Mouse (Mus musculus) stomach, embryonic 15.5 days (tissue): ENCODE results near the gene Ccdc122. TPM values are rescaled to one million over a fixed set of nuclear protein-coding genes. Genes with fewer than 3 reads are reported as not detected.

Experiments used
- ATAC-seq: fragments of 200-750 bp; cut with Nextera tagmentation; 2 replicates; pipeline ENCODE4 v1.8.0; 2017; ENCODE audit warnings: low read depth, moderate number of reproducible peaks, moderate TSS enrichment; ENCODE audit not compliant: insufficient read depth, low FRiP score
- H3K27ac ChIP-seq: fragments of 300-500 bp; sonication (generic); 2 replicates; pipeline ENCODE4 v1.5.1; 2015; ENCODE audit warnings: mild to moderate bottlenecking, inconsistent platforms
- H3K27me3 ChIP-seq: fragments of 300-500 bp; sonication (generic); replicated peaks from 2 replicates; pipeline ENCODE4 v1.6.1; 2015; ENCODE audit warnings: inconsistent platforms
- H3K36me3 ChIP-seq: fragments of 300-500 bp; sonication (generic); 2 replicates; pipeline ENCODE4 v1.6.1; 2015; ENCODE audit warnings: inconsistent platforms
- H3K4me1 ChIP-seq: fragments of 300-500 bp; sonication (generic); 2 replicates; pipeline ENCODE4 v1.6.1; 2015; ENCODE audit warnings: inconsistent platforms
- H3K4me2 ChIP-seq: fragments of 300-500 bp; sonication (generic); 2 replicates; pipeline ENCODE4 v1.6.1; 2015; ENCODE audit warnings: mild to moderate bottlenecking, inconsistent platforms
- H3K4me3 ChIP-seq: fragments of 300-500 bp; sonication (generic); replicated peaks from 2 replicates; pipeline ENCODE4 v1.5.1; 2015; ENCODE audit warnings: inconsistent platforms
- H3K9ac ChIP-seq: fragments of 300-500 bp; sonication (generic); 2 replicates; pipeline ENCODE4 v1.6.1; 2015; ENCODE audit warnings: inconsistent platforms
- H3K9me3 ChIP-seq: fragments of 300-500 bp; sonication (generic); 2 replicates; pipeline ENCODE4 v1.6.1; 2016; ENCODE audit warnings: inconsistent platforms
- WGBS: fragments of 180-500 bp; shearing (Covaris S2); methylation state at CpG from one replicate; pipeline ENCODE4 v1.1.7; 2015; 5-methylcytosine and 5-hydroxymethylcytosine counted together
- polyA plus RNA-seq: library from polyadenylated mRNA; unstranded; fragments of >200 nt; fragmentation: Nextera tagmentation; extraction: Ambion mirVana; gene quantifications from 2 replicates; pipeline ENCODE4 v1.2.1, GENCODE M21; 2015

The Ccdc122 gene
- polyA plus RNA-seq, 1 experiment from 2014 or later: 3.7 TPM

DNA sequence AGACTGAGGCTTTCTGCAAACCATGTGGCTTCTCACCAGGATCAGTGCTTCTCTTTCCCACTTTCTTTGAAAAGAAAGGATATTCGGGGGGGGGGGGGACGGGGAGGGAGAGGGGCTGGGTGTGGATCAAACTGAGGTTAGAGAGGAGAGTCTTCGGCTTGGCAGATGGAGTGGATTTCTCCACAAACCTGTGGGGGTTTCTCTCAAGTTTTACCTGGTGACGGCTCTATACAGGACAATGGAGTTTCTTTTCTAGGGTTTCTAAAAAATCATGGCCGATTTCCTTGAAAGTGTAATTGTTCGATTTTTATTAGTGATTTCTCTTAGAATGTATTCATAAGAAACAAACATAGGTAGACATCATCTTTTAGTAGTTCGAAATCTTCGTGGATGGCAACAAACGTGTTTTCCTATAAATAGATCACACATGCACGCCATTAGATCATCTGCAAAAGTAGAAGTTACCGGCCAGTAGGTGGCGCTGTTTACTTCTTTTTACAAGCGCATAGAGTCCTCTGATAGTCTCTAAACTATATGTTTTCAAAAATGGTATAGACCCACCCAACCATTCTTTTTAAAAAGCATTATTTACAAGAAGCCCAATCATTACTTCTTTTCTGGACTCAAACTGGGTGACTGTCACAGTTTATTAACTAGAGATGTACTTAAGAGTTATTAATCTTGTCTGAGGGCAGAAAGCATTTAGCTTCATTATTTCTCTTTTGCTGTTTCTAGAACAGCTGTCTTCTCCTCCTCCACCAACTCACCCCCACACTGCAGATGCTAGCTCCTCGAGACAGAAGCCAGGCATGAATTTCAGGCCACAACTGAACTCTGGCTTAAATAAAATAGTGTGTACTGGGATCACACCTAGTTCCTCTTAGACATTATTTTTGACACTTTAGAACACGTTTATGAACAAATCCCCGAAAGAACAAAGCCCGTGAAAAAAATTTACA is 105.0 kb downstream of the Ccdc122 start:
- peak; percentile 65; the same call in 1 of the 2 replicates for ATAC-seq
- H3K9ac ChIP-seq: no peak overlapping the region
- H3K36me3 ChIP-seq: no peaks in the 10 kb centered on the region
- no peaks in the 10 kb centered on the region for H3K9me3 ChIP-seq
- H3K27ac ChIP-seq: no peak overlapping the region
- H3K4me1 ChIP-seq: no peaks in the 10 kb centered on the region
- H3K4me3 ChIP-seq: no peak overlapping the region
- no peak overlapping the region for H3K4me2 ChIP-seq
- 26% methylated on average over 17 of the region's 17 CpGs for WGBS
- H3K27me3 ChIP-seq: no peaks in the 10 kb centered on the region

DNA sequence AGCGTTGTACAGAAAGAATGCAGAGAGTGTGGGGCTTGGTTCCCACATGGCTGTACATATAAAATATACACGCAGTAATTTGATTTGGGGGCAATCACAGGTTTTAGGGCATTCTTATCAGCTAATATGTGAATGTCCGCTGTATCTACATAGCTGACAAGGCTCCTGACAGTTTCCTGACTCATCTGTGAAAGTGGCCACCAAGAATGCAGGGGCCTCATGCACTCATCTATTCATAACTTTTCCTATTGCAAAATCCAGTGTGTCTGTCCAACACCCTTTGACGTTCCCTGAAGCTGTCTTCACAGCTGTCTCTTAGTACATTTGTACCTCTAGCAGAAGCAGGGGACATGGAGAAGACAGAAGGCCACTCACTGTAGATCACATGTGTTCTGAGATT is 108.5 kb downstream of the Ccdc122 start:
- Histone ChIP-seq H3K9ac (no peak overlapping the region), H3K4me2 (no peak overlapping the region), H3K4me1 (no peaks in the 10 kb centered on the region), H3K27me3 (no peaks in the 10 kb centered on the region), H3K4me3 (no peak overlapping the region), H3K36me3 (no peaks in the 10 kb centered on the region), H3K27ac (no peak overlapping the region), H3K9me3 (no peaks in the 10 kb centered on the region)
- ATAC-seq: no peak
- 80% methylated on average over 4 of the region's 4 CpGs for WGBS

DNA sequence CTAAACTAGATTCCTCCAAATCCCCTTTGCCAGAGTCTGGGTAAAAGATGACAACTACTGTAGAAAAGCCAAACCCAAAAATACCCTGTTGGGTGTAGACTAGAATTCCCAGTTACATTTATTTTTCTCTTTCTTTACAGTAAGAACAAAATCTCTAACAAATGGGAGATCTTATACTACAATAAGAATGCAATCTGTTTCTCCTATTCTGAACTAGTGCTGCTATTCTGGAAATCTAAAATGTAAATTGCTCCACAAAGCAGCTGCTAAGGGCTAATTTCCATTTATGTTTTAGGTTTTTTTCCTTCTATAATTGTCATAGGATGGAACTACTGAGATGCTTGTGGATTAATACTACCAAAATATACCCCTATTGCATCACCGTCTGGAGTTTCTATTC is 111.1 kb downstream of the Ccdc122 start:
- 91% methylated on average over 1 of the region's 1 CpGs for WGBS
- no peak overlapping the region for H3K4me3 ChIP-seq
- no peak overlapping the region for H3K4me2 ChIP-seq
- no peak overlapping the region for H3K9ac ChIP-seq
- ATAC-seq: no peak
- no peaks in the 10 kb centered on the region for H3K36me3 ChIP-seq
- H3K4me1 ChIP-seq: no peaks in the 10 kb centered on the region
- no peaks in the 10 kb centered on the region for H3K27me3 ChIP-seq
- no peak overlapping the region for H3K27ac ChIP-seq
- H3K9me3 ChIP-seq: no peaks in the 10 kb centered on the region

DNA sequence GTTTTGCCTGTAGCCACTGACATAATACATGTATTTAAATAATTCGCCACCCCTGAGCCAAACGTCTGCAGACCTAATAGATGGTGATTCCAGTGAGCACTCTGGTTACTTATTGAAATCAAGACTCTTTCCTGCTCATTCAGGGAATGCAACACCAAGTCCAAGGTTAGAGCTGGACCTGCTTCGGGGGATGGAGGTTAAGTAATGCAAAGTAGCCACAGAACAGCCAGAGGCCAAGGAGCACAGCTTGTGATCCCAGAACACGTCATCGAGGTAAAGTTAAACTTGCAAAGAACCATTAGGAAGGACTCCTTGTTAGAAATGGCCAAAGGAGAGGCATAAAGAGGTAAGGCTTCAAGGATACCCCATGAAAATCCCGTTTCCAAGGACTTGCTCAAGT is 114.0 kb downstream of the Ccdc122 start:
- H3K9me3 ChIP-seq: no peaks in the 10 kb centered on the region
- WGBS: 79% methylated on average over 6 of the region's 6 CpGs
- peaks cover 3% of the 10 kb centered on the region; the same call in 1 of the 2 replicates for H3K27me3 ChIP-seq
- H3K27ac ChIP-seq: no peak overlapping the region
- H3K9ac ChIP-seq: no peak overlapping the region
- no peak overlapping the region for H3K4me2 ChIP-seq
- no peak for ATAC-seq
- H3K4me1 ChIP-seq: no peaks in the 10 kb centered on the region
- H3K4me3 ChIP-seq: no peak overlapping the region
- H3K36me3 ChIP-seq: no peaks in the 10 kb centered on the region

DNA sequence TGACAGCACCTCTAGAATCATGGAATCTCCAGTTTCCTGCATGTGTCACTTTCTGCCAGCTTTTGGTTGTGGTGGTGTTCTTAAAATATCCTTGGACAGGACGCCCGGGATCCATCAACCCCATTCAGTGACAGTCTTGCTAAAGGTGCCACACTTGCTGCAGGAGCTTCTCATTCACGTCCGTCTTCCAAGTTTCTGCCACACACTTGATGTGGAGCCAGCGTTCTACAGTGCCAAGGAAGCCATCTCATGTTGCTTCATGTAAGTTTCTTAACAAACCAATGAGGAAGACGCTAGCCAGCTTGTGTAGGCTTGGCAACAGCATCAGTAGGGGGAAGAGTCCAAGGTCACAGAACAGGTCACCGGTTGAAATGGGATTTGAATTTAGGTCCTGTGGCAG is 114.9 kb downstream of the Ccdc122 start:
- no peaks in the 10 kb centered on the region for H3K9me3 ChIP-seq
- H3K4me3 ChIP-seq: no peak overlapping the region
- H3K4me1 ChIP-seq: no peaks in the 10 kb centered on the region
- no peak overlapping the region for H3K27ac ChIP-seq
- H3K9ac ChIP-seq: no peak overlapping the region
- peaks cover 3% of the 10 kb centered on the region; the same call in 1 of the 2 replicates for H3K27me3 ChIP-seq
- ATAC-seq: no peak
- H3K36me3 ChIP-seq: no peaks in the 10 kb centered on the region
- no peak overlapping the region for H3K4me2 ChIP-seq
- 89% methylated on average over 7 of the region's 7 CpGs for WGBS

DNA sequence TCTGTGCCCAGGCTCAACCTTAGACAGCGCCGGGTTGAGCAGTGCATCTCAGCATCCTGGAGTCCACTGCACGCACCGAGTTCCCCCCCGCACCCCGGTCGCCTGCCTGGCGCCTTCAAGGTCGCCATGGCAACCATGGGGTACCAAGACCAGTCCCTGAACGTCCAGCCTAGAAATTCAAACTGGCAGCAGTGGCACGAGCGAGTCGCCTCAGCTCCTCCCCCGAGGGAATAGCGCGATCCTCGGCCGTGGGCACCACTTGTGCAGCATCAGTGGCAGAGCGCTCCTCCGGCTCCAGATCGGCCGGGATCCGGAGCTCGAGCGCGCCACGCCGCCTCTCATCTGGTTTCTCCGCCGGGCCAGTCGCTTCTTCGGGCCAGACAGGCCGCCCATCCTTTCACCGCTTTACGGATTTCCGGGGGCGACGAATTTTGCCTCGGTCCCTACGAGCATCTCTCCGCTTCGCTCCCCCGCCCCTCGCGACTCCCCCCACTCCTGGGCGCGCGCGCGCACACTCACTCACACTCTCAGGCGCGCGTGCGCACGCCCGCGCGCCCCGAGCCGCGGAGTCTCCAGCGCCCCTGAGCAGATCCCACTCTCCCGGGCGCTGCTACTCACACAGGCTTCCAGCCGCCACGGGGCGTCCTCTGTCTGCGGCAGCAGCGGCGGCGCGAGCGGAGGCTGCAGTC is 119.8 kb downstream of the Ccdc122 start, which contains the start of gene Enox1:
Enox1 (plus strand) TSS at position 542 of the 689 bp plus-strand sequence.
- under 1% methylated on average over 71 of the region's 73 CpGs for WGBS
- peak; percentile 68 for ATAC-seq
- Histone ChIP-seq H3K27me3 (peaks cover 13% of the 10 kb centered on the region; the same call in 1 of the 2 replicates), H3K4me1 (peaks cover 13% of the 10 kb centered on the region), H3K4me2 (peak within 1 kb of the TSS; percentile 99), H3K9ac (peak within 1 kb of the TSS; percentile 51), H3K9me3 (no peaks in the 10 kb centered on the region), H3K36me3 (no peaks in the 10 kb centered on the region), H3K27ac (peak within 1 kb of the TSS; percentile 46), H3K4me3 (peak within 1 kb of the TSS; percentile 69)

DNA sequence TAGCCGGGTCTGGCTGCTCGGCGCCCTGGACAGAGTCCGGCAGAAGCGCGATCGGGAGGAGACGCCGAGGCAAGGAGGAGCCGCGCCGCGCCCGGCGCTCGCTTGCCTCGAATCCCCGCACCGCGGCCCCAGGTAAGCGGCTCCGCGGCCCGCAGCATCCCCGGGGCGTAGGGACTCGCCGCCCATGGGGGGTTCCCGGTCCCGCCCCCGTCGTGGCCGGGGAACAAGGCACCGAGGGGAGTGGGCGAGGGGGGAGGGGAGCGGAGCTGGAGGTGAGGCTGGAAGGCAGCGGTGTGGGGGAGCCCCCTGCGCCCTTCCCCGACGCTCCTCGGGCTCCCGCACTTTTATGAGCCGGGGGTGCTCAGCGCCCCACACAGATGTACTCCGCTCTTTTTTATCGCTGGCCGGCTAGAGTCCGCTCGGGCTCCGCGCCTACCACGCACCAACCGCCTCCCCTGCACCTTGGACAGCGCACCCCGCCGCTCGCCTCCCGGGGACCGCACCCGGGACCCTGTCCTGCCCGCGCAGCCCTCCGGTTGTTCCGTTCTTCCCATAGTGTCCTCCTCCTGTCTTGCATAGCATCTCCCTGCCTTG is 120.4 kb downstream of the Ccdc122 start:
- Histone ChIP-seq H3K36me3 (no peaks in the 10 kb centered on the region), H3K9ac (peak overlapping the region; percentile 51), H3K4me3 (peak overlapping the region; percentile 69), H3K27ac (peak overlapping the region; percentile 46), H3K27me3 (peaks cover 13% of the 10 kb centered on the region; the same call in 1 of the 2 replicates), H3K4me2 (peak overlapping the region; percentile 99), H3K4me1 (peaks cover 13% of the 10 kb centered on the region), H3K9me3 (no peaks in the 10 kb centered on the region)
- peak; percentile 66; the same call in 1 of the 2 replicates for ATAC-seq
- WGBS: under 1% methylated on average over 55 of the region's 64 CpGs

DNA sequence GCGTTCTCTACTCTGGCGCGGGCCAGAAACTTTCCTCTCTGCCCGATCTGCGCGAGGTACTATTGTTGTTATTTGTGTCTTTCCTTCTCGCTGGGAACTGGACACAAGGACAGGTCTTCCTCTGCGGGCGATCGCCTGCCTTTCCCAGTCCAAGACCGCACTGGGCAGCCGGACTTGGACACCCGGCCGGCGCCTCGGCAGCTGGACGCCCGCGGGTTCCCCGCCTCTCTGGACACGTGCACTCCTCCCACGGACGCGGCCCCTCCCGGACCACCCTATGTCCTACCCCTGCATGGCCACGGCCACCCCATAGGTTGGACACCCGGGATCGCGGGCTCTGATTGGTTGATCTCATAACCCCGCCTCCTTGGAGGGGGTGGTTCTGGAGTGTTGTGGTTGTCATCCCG is 120.9 kb downstream of the Ccdc122 start:
- no peak overlapping the region for H3K27ac ChIP-seq
- ATAC-seq: peak; percentile 82; the same call in 1 of the 2 replicates
- WGBS: 2% methylated on average over 31 of the region's 31 CpGs
- H3K4me1 ChIP-seq: peaks cover 13% of the 10 kb centered on the region
- peak overlapping the region; percentile 99 for H3K4me2 ChIP-seq
- peaks cover 13% of the 10 kb centered on the region; the same call in 1 of the 2 replicates for H3K27me3 ChIP-seq
- peak overlapping the region; percentile 69 for H3K4me3 ChIP-seq
- peak overlapping the region; percentile 51; the same call in 1 of the 2 replicates for H3K9ac ChIP-seq
- no peaks in the 10 kb centered on the region for H3K9me3 ChIP-seq
- H3K36me3 ChIP-seq: no peaks in the 10 kb centered on the region

DNA sequence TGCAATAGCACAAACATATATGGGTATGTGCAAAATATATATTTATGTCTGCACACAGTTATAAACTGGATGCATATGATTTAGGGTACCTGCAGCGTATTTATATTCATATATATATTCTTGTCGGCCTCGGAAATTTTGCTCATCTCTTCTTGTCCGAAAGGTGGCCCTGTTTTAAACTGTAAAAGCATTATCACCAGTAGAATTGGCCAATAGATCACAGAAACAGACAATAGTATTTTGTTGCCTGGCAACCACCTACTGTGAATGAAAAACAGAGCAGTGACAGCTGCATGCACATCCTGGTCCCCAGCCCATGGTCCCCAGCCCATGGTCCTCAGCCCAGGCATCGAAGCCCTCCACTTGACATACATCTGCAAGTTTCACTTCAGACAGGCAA is 122.8 kb downstream of the Ccdc122 start:
- ATAC-seq: no peak
- Histone ChIP-seq H3K9ac (no peak overlapping the region), H3K27ac (no peak overlapping the region), H3K9me3 (no peaks in the 10 kb centered on the region), H3K27me3 (peaks cover 10% of the 10 kb centered on the region; the same call in 1 of the 2 replicates), H3K4me3 (no peak overlapping the region), H3K36me3 (no peaks in the 10 kb centered on the region), H3K4me1 (peaks cover 13% of the 10 kb centered on the region), H3K4me2 (no peak overlapping the region)
- WGBS: 68% methylated on average over 5 of the region's 5 CpGs
